Mouse (Mus musculus): ENCODE measurements at regions not wholly inside any gene's neighbourhood (a gene's known extent, or its start where the extent isn't known, plus 50 kb on each side); places are given as distances from the start of the nearest gene placed in this dataset.
"Not testable (repeated sequence)": the region's sequence is repeated elsewhere in the genome, so short reads cannot be mapped to it uniquely, and the experiment has no call there.

DNA sequence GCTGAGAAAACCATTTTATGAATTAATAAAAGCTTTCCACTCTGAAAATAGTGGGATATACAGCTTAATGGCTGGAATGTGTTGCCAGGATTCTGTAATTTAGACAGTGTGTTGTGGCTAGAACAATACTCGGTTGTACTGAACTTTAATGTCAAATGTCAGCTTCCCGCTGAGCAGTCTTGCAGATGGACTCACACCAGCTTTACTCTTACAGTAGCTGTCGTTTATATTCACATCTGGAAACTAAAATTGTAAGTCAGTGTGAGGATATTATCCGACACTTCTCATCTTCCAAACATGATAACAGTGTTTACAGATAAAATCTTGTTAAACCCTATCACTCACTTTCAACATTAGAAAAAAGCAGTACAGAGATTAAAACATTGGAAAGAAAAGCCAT lies 328.3 kb upstream of the Gje1 start:
- H3K9ac ChIP-seq, result no peak overlapping the region
- no peaks in the 10 kb centered on the region for H3K27me3 ChIP-seq
- H3K36me3 ChIP-seq, result no peaks in the 10 kb centered on the region
- H3K9me3 ChIP-seq, result no peaks in the 10 kb centered on the region
- H3K4me3 ChIP-seq, result no peak overlapping the region
- 28% methylated on average over 4 of the region's 4 CpGs for WGBS
- H3K4me2 ChIP-seq, result no peak overlapping the region
- ATAC-seq (ENCODE audit: borderline replicate concordance, extremely low read depth, low FRiP score, low TSS enrichment), result peak; percentile 70; the same call in 1 of the 2 replicates
- H3K27ac ChIP-seq, result no peak overlapping the region
- H3K4me1 ChIP-seq, result no peaks in the 10 kb centered on the region

DNA sequence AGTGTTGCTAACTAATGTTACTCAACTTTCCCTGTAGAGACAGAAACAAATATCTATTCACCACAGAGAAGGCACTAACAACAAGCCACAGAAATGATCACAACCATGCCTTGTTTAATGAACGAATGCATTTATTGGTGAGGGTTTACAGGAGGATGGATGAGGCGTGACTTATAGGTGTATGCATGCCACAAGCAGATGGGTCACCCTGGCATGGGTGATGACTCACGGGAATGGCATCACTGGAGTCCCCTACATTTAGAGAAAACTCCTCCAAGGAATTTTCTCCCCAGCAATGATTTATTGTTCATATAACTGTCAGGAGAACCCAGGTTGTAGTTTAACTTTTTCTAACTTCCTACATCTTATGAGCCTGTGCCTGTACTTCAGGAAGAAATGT lies 319.6 kb upstream of the Gje1 start:
- H3K27me3 ChIP-seq, result no peaks in the 10 kb centered on the region
- ATAC-seq (ENCODE audit: borderline replicate concordance, extremely low read depth, low FRiP score, low TSS enrichment), result no peak
- no peaks in the 10 kb centered on the region for H3K4me1 ChIP-seq
- H3K36me3 ChIP-seq, result no peaks in the 10 kb centered on the region
- H3K27ac ChIP-seq, result no peak overlapping the region
- H3K4me2 ChIP-seq, result no peak overlapping the region
- H3K4me3 ChIP-seq, result no peak overlapping the region
- whole genome bisulfite sequencing, result 78% methylated on average over 3 of the region's 3 CpGs
- no peaks in the 10 kb centered on the region for H3K9me3 ChIP-seq
- no peak overlapping the region for H3K9ac ChIP-seq

DNA sequence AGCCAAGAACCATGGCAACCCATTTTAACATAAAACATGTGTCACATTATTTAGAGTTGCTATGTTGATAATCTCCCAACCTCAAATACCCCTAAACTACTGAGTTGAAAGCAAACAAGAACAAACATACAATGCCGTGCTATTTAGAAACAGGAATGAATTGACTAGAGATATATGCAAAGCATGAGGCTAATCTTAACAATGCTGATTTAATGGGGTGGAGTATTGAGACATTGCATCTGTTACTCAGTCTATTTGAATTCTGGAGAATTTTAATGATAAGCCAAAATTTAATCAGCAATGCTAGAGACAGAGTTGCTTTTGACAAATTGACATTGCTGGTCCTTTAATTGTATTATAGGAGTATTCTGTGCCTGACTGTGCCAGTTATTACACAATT lies 313.5 kb upstream of the Gje1 start:
- Histone ChIP-seq H3K27ac (no peak overlapping the region), H3K4me3 (no peak overlapping the region), H3K4me1 (no peaks in the 10 kb centered on the region), H3K27me3 (no peaks in the 10 kb centered on the region), H3K9me3 (no peaks in the 10 kb centered on the region), H3K36me3 (no peaks in the 10 kb centered on the region), H3K4me2 (no peak overlapping the region), H3K9ac (no peak overlapping the region)
- 26% methylated on average over 1 of the region's 1 CpGs for WGBS
- ATAC-seq (ENCODE audit: borderline replicate concordance, extremely low read depth, low FRiP score, low TSS enrichment), result peak; percentile 90; the same call in 1 of the 2 replicates

DNA sequence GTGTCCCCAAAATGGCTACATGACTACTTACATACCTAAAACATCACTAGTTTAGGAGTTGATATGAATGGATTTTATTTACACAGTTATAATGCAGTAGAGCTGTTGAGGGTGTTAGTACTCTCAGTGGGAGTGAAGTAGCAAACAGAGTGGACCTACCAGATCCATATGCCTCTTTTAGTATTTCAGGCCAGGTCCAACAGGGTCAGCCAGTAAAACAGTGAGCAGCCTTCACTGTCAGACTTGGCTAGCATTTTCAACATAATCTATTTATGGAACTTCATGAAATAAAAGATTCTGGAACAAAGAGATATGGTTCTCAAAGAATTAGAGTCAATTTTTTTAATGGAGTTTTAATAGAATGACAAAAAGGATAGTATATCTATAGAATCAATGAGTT lies 311.1 kb upstream of the Gje1 start:
- H3K4me1 ChIP-seq, result no peaks in the 10 kb centered on the region
- no peak for ATAC-seq (ENCODE audit: borderline replicate concordance, extremely low read depth, low FRiP score, low TSS enrichment)
- no peak overlapping the region for H3K4me3 ChIP-seq
- no peaks in the 10 kb centered on the region for H3K27me3 ChIP-seq
- H3K4me2 ChIP-seq, result no peak overlapping the region
- no peak overlapping the region for H3K27ac ChIP-seq
- H3K36me3 ChIP-seq, result no peaks in the 10 kb centered on the region
- no peaks in the 10 kb centered on the region for H3K9me3 ChIP-seq
- no peak overlapping the region for H3K9ac ChIP-seq

DNA sequence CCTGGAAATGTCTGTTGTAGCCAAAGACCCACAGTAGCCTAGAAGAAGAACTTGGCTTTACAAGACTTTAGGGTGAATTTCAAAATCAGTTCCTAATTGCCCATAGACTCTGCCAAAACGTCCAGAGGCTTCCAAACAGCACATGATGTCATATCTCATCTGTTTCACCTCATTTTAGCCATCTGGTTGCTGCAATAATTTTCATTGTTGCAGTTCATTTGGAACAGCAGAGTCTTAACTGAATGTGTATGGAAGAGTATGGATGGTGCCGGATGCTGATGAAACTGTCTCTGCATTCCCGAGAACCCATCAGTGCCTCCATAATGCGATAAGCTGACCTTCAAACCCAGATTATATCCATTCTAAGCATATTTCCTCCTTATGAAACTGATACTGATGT lies 295.9 kb upstream of the Gje1 start:
- H3K27ac ChIP-seq, result no peak overlapping the region
- WGBS, result 39% methylated on average over 4 of the region's 4 CpGs
- H3K27me3 ChIP-seq, result no peaks in the 10 kb centered on the region
- no peak overlapping the region for H3K4me3 ChIP-seq
- peak; percentile 84; the same call in 1 of the 2 replicates for ATAC-seq (ENCODE audit: borderline replicate concordance, extremely low read depth, low FRiP score, low TSS enrichment)
- H3K4me2 ChIP-seq, result no peak overlapping the region
- no peak overlapping the region for H3K9ac ChIP-seq
- no peaks in the 10 kb centered on the region for H3K9me3 ChIP-seq
- H3K36me3 ChIP-seq, result no peaks in the 10 kb centered on the region
- no peaks in the 10 kb centered on the region; the same call in 1 of the 2 replicates for H3K4me1 ChIP-seq

DNA sequence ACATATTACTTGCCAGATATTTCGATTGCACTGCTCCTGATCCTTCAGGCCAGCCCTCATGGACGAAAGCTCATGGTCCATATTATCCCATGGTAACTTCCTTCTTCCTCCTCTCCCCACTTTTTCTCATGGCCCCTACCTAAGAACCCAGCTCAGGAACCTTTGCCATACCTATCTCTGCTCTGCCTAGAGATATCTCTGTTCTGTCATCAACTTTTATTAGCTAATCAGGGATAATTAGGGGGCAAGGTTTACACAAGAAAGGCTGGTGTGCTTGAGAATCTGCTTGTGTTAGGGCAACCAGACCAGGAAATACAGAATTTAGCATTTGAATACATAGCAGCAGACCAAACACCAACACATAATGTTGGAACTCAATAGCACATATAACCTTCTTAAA lies 278.4 kb upstream of the Gje1 start:
- WGBS, result 63% methylated on average over 2 of the region's 2 CpGs
- Histone ChIP-seq H3K4me2 (no peak overlapping the region), H3K4me3 (no peak overlapping the region), H3K27ac (no peak overlapping the region), H3K27me3 (no peaks in the 10 kb centered on the region), H3K9me3 (no peaks in the 10 kb centered on the region), H3K36me3 (no peaks in the 10 kb centered on the region), H3K4me1 (no peaks in the 10 kb centered on the region), H3K9ac (no peak overlapping the region)
- ATAC-seq (ENCODE audit: borderline replicate concordance, extremely low read depth, low FRiP score, low TSS enrichment), result no peak

DNA sequence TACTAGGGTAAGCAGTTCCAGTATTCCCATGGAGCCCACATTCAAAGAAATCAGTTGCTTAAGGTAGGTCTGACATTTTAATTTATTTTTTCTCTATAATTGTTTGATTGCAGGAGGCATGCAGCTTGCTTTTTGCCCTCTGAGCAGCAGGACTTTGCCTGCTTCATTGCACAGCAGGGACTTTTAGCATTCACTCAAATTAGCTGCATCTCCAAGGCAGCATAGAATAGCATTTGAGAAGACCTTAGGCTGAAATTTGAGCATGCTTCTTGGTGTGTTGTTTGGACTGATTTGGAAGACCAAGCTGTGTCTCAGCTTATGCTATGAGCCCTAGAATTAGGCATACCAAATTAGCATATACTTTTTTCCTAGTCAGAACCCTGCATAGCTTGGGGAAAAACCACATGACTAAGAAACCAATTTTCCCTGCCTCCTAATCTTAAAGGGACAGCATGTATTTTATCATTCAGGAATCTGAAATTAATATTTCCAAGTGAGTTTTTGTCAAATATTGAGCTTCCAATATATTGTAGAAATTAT lies 271.7 kb upstream of the Gje1 start:
- no peaks in the 10 kb centered on the region for H3K9me3 ChIP-seq
- H3K36me3 ChIP-seq, result no peaks in the 10 kb centered on the region
- no peak overlapping the region for H3K4me2 ChIP-seq
- no peak for ATAC-seq (ENCODE audit: borderline replicate concordance, extremely low read depth, low FRiP score, low TSS enrichment)
- no peaks in the 10 kb centered on the region for H3K4me1 ChIP-seq
- no peak overlapping the region for H3K9ac ChIP-seq
- H3K27me3 ChIP-seq, result no peaks in the 10 kb centered on the region
- no peak overlapping the region for H3K4me3 ChIP-seq
- no peak overlapping the region for H3K27ac ChIP-seq

DNA sequence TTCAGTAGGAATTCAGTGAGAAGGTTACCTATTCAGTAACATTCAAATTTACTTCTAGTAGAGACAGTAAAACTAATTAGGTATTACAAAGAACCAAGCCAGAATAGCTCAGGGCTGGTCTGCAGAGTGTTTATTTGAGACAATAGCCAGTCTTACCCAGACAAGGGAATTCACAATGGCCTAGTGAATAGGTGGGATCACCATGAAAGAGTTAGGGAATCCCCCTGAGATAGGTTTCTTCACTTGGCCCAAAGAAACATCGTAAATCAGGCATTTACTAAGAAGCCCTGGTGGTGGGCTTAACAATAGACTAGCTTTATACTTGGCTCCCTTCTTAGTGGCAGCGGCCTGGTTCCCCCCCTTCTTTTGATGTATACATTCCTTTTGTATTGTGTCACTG lies 268.6 kb upstream of the Gje1 start:
- not testable (repeated sequence) for H3K4me1 ChIP-seq; H3K36me3 ChIP-seq; ATAC-seq (ENCODE audit: borderline replicate concordance, extremely low read depth, low FRiP score, low TSS enrichment); H3K9me3 ChIP-seq; H3K27me3 ChIP-seq; H3K4me2 ChIP-seq; H3K27ac ChIP-seq; H3K4me3 ChIP-seq; H3K9ac ChIP-seq
- 76% methylated on average over 2 of the region's 2 CpGs for WGBS

DNA sequence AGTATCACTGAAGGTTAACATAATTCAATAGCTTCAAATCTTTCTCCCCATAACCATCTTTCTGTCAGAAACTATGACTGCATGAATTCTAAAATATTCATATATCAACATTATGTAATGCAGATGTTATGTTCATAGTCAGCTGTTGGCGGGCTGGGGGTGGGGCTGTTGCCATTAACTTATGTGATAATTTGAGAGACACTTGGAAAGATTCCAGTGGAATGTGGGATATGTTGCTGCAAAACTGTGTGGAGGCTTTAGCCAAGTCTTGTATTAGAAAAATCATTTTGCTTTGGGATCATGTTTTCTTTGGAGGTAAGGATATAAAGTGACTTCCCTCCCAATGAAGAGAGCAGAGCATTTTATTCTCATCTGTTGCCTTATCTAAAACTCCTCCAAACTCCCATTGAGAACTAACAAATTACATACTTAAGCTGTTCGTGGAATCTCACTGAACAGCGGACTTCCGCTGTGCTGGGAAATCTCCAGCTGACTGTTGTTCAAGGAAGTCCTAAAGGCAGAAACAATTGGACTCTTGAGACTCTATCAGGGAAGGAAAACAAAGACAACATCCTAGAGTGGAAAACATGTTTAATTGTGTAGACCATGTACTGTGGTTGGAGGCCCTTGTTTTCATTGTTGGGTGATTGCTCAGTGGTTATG lies 260.2 kb upstream of the Gje1 start:
- Histone ChIP-seq H3K4me3 (no peak overlapping the region), H3K4me2 (no peak overlapping the region), H3K27me3 (no peaks in the 10 kb centered on the region), H3K9me3 (no peaks in the 10 kb centered on the region), H3K27ac (no peak overlapping the region; the same call in 1 of the 2 replicates), H3K4me1 (no peaks in the 10 kb centered on the region), H3K36me3 (no peaks in the 10 kb centered on the region), H3K9ac (no peak overlapping the region)
- WGBS, result 29% methylated on average over 4 of the region's 4 CpGs
- peak; percentile 8; the same call in 1 of the 2 replicates for ATAC-seq (ENCODE audit: borderline replicate concordance, extremely low read depth, low FRiP score, low TSS enrichment)

DNA sequence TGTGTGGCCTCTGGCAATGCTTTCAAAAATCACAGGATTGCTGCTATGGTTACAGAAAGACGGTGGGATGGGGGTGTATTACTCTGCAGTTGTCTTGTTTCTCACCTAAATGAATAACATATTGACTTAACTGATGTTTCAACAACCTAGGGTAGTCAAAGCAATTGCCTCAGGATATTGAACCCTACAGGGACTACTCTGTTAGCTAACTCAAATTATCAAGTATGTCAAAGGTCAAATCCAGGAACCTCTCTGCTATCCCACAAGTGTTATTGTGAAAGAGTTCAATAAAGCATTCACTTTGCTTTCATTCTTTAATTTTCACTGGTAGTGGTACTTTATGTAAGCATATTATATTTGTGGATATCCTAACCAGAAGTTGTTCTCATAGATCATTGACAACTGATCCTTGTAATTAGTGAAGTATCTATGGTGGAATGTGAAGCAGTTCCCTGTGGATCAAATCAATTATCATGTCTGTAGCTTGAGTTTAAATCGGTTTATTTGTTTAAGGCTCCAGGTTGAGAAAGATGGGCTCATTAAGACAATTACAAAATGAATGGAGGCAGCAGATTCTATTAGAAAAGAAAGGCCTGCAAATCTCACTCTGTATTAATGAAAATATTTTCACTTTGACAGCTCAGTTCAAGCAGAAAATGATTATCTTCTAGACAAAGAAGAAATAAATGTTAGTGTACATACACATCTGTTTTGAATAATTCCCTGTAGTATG lies 259.4 kb upstream of the Gje1 start:
- no peak overlapping the region for H3K4me2 ChIP-seq
- ATAC-seq (ENCODE audit: borderline replicate concordance, extremely low read depth, low FRiP score, low TSS enrichment), result no peak

DNA sequence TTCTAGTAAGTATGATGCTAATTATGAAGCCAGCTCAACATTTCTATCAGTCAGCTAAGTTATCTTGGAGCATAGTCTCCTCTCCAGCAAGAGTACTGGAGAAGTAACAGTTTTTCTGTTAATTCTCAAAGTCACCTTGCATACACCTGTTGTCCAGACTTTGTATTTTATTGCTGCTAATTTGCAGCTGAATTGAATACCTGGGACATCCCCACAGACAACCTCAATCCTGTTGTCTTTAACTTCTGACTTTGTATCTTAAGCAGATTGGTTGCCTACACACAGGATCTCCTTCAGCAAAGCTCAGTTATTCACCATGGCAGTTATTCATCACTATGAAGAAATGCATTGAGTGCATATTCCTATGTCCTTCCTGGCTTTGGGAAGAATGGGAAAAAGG lies 251.7 kb upstream of the Gje1 start:
- no peaks in the 10 kb centered on the region for H3K9me3 ChIP-seq
- H3K27me3 ChIP-seq, result no peaks in the 10 kb centered on the region
- H3K9ac ChIP-seq, result no peak overlapping the region
- ATAC-seq (ENCODE audit: borderline replicate concordance, extremely low read depth, low FRiP score, low TSS enrichment), result no peak
- H3K27ac ChIP-seq, result no peak overlapping the region
- no peak overlapping the region for H3K4me2 ChIP-seq
- no peaks in the 10 kb centered on the region for H3K36me3 ChIP-seq
- H3K4me1 ChIP-seq, result no peaks in the 10 kb centered on the region
- H3K4me3 ChIP-seq, result no peak overlapping the region

More for the DNA sequence above, 259.4 kb upstream of the Gje1 start:
- H3K27ac ChIP-seq, result no peak overlapping the region
- no peaks in the 10 kb centered on the region for H3K36me3 ChIP-seq
- H3K4me3 ChIP-seq, result no peak overlapping the region
- H3K4me1 ChIP-seq, result no peaks in the 10 kb centered on the region
- no peaks in the 10 kb centered on the region for H3K27me3 ChIP-seq
- 43% methylated on average over 2 of the region's 2 CpGs for WGBS
- no peaks in the 10 kb centered on the region for H3K9me3 ChIP-seq
- H3K9ac ChIP-seq, result no peak overlapping the region

DNA sequence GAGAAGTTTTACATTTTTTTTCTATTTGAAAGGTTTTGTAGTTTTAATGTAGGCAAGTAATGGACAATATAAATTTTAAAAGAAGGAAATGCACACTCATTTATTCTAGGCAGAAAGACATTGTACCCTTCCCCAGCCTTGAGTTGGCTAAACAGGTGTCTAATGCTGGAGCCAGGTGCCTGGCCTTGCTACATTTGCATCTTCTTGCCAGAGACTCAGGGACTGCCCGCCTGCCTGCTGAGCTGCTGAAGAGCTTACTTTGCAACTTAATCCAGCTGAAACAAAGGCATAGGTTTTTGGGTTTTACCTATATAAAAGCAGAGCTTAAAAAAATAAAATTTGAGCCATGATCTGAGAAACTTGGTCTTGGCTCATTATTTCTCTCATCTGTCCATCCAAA lies 249.6 kb upstream of the Gje1 start:
- no peak for ATAC-seq (ENCODE audit: borderline replicate concordance, extremely low read depth, low FRiP score, low TSS enrichment)
- Histone ChIP-seq H3K9ac (no peak overlapping the region), H3K27ac (no peak overlapping the region), H3K9me3 (no peaks in the 10 kb centered on the region), H3K36me3 (no peaks in the 10 kb centered on the region), H3K4me3 (no peak overlapping the region), H3K27me3 (no peaks in the 10 kb centered on the region), H3K4me1 (no peaks in the 10 kb centered on the region), H3K4me2 (no peak overlapping the region)
- WGBS, result 52% methylated on average over 1 of the region's 1 CpGs
